Comparison of ENCODE assay signal across 11 mouse cellular contexts in genomic region chr3:84695418-84695817, GRCm38 (mm10). TPM values are rescaled to one million over a fixed set of nuclear protein-coding genes. Genes with fewer than 3 reads are reported as not detected.
DNase-seq lines count a peak whose midpoint lies in the region; ATAC-seq lines count a peak whose summit lies in the region.
"Had no signal": no experiment of that assay in that cellular context is flagged by ENCODE, and none has a peak within 500 bp of the region (broad histone marks: within the 10 kb centered on the region; RNA-seq: fewer than 3 reads in every experiment).

No protein-coding gene starts in this region.

- no peak for DNase-seq in forebrain, embryonic 14.5 days (ENCODE audit: low spot score)
- DNase-seq in kidney, postnatal 4 days, result no peak
- peak; percentile 65 for DNase-seq in 3T3-L1 (ENCODE audit: low read depth, low spot score)
- no peak for DNase-seq in frontal cortex, adult 2 months (ENCODE audit: extremely low spot score in 1 of 2, low spot score in 1 of 2)
- DNase-seq in embryo, embryonic 10.5 days (ENCODE audit: low spot score), result no peak
- DNase-seq: B cell, adult 2 months; cerebellum, adult 8-10 months had no signal

- peaks cover 15% of the 10 kb centered on the region for H3K4me1 ChIP-seq in forebrain, embryonic 15.5 days
- peaks cover 13% of the 10 kb centered on the region; the same call in 1 of the 2 replicates for H3K4me1 ChIP-seq in forebrain, embryonic 14.5 days (ENCODE audit: control insufficient read depth, insufficient read depth, low read length)
- H3K4me1 ChIP-seq in kidney, embryonic 15.5 days, result peaks cover 14% of the 10 kb centered on the region
- peaks cover 12% of the 10 kb centered on the region for H3K4me1 ChIP-seq in intestine, embryonic 16.5 days (ENCODE audit: control insufficient read depth, insufficient read depth, low read length)

- H3K9ac ChIP-seq in forebrain, embryonic 15.5 days (replicated peaks), result no peak overlapping the region
- H3K9ac ChIP-seq in forebrain, embryonic 14.5 days (ENCODE audit: low read length), result no peak overlapping the region
- H3K9ac ChIP-seq in kidney, embryonic 15.5 days, result no peak overlapping the region
- H3K9ac ChIP-seq in intestine, embryonic 16.5 days (ENCODE audit: low read depth, low read length), result no peak overlapping the region

- H3K36me3 ChIP-seq in forebrain, embryonic 15.5 days, result no peaks in the 10 kb centered on the region
- no peaks in the 10 kb centered on the region for H3K36me3 ChIP-seq in forebrain, embryonic 14.5 days (ENCODE audit: control insufficient read depth, insufficient read depth, low read length)
- no peaks in the 10 kb centered on the region for H3K36me3 ChIP-seq in kidney, embryonic 15.5 days
- no peaks in the 10 kb centered on the region for H3K36me3 ChIP-seq in intestine, embryonic 16.5 days (ENCODE audit: control insufficient read depth, insufficient read depth, low read length)

- H3K4me3 ChIP-seq in forebrain, embryonic 15.5 days, result no peak overlapping the region
- H3K4me3 ChIP-seq in forebrain, embryonic 14.5 days (ENCODE audit: low read depth, low read length), result no peak overlapping the region
- H3K4me3 ChIP-seq in kidney, embryonic 15.5 days (replicated peaks), result no peak overlapping the region
- no peak overlapping the region for H3K4me3 ChIP-seq in intestine, embryonic 16.5 days (ENCODE audit: low read length)
- H3K4me3 ChIP-seq: erythroblast, embryonic 14.5 days had no signal

- ATAC-seq in forebrain, embryonic 15.5 days (replicated peaks), result peak; percentile 55; the same call in 1 of the 2 replicates
- no peak; the same call in 1 of the 2 replicates for ATAC-seq in forebrain, embryonic 14.5 days
- peak; percentile 41; the same call in 1 of the 2 replicates for ATAC-seq in kidney, embryonic 15.5 days (replicated peaks; ENCODE audit: low FRiP score)
- peak; percentile 47 for ATAC-seq in intestine, embryonic 16.5 days

- no peak overlapping the region for H3K4me2 ChIP-seq in forebrain, embryonic 15.5 days (replicated peaks)
- H3K4me2 ChIP-seq in forebrain, embryonic 14.5 days (ENCODE audit: low read length), result no peak overlapping the region
- no peak overlapping the region for H3K4me2 ChIP-seq in kidney, embryonic 15.5 days
- H3K4me2 ChIP-seq in intestine, embryonic 16.5 days (ENCODE audit: low read depth, low read length), result no peak overlapping the region

- H3K27ac ChIP-seq in forebrain, embryonic 15.5 days (replicated peaks), result no peak overlapping the region
- H3K27ac ChIP-seq in forebrain, embryonic 14.5 days (ENCODE audit: low read depth, low read length), result no peak overlapping the region
- H3K27ac ChIP-seq in kidney, embryonic 15.5 days, result peak overlapping the region; percentile 66; the same call in 1 of the 2 replicates
- H3K27ac ChIP-seq in intestine, embryonic 16.5 days (ENCODE audit: low read length), result peak overlapping the region; percentile 33; the same call in 1 of the 2 replicates

- WGBS in forebrain, embryonic 15.5 days, result 64% methylated on average over 9 of the region's 9 CpGs
- WGBS in forebrain, embryonic 14.5 days, result 65% methylated on average over 9 of the region's 9 CpGs
- WGBS in kidney, embryonic 15.5 days, result 34% methylated on average over 9 of the region's 9 CpGs
- 41% methylated on average over 9 of the region's 9 CpGs for WGBS in intestine, embryonic 16.5 days

- no peaks in the 10 kb centered on the region for H3K27me3 ChIP-seq in forebrain, embryonic 15.5 days
- H3K27me3 ChIP-seq in forebrain, embryonic 14.5 days (replicated peaks; ENCODE audit: control insufficient read depth, insufficient read depth, low read length), result no peaks in the 10 kb centered on the region
- H3K27me3 ChIP-seq in kidney, embryonic 15.5 days, result peaks cover 4% of the 10 kb centered on the region
- H3K27me3 ChIP-seq in intestine, embryonic 16.5 days (replicated peaks; ENCODE audit: control insufficient read depth, insufficient read depth, low read length), result no peaks in the 10 kb centered on the region

- H3K9me3 ChIP-seq in forebrain, embryonic 15.5 days, result no peaks in the 10 kb centered on the region
- no peaks in the 10 kb centered on the region for H3K9me3 ChIP-seq in forebrain, embryonic 14.5 days (replicated peaks; ENCODE audit: control insufficient read depth, low read length)
- H3K9me3 ChIP-seq in kidney, embryonic 15.5 days (replicated peaks), result no peaks in the 10 kb centered on the region
- H3K9me3 ChIP-seq in intestine, embryonic 16.5 days (ENCODE audit: control insufficient read depth, low read length), result no peaks in the 10 kb centered on the region

RNA-seq across cellular contexts. Expression of gene Tmem154, which starts 29.4 kb away (rescaled TPM):
- 0.65 and 0.88 TPM in 2 replicates for polyA plus RNA-seq in forebrain, embryonic 15.5 days (2015; fragmentation: Nextera tagmentation; extraction: Ambion mirVana)
- polyA plus RNA-seq in forebrain, embryonic 14.5 days (2014; fragmentation: Nextera tagmentation; extraction: Ambion mirVana), result 0.95 and 0.96 TPM in 2 replicates
- polyA plus RNA-seq in kidney, embryonic 15.5 days (2015; fragmentation: Nextera tagmentation; extraction: Ambion mirVana), result 0.64 and 0.73 TPM in 2 replicates
- polyA plus RNA-seq in intestine, embryonic 16.5 days (2015; fragmentation: Nextera tagmentation; extraction: Ambion mirVana), result 1.2 and 1.3 TPM in 2 replicates
- polyA plus RNA-seq in frontal cortex, adult 2 months (2012; rRNA removed), result 0.70 and 0.80 TPM in 2 replicates

Comparison
In these comparisons a context has a peak if more than half of its experiments do, and no peak if none do; other contexts are left out.
1. H3K27ac ChIP-seq: peak in kidney, embryonic 15.5 days (single experiment) and intestine, embryonic 16.5 days (single experiment); none in forebrain, embryonic 15.5 days (single experiment) and forebrain, embryonic 14.5 days (single experiment).